Mouse (Mus musculus) bone marrow macrophage, adult 2 months (primary cell): ENCODE data around the gene Txk. TPM values are rescaled to one million over a fixed set of nuclear protein-coding genes. Genes with fewer than 3 reads are reported as not detected.

Experiments
- H3K27ac ChIP-seq: 2 replicates; pipeline ENCODE4 v1.5.1; 2012; ENCODE audit warnings: low read depth, low read length; ENCODE audit not compliant: insufficient read depth
- H3K4me1 ChIP-seq: 2 replicates; pipeline ENCODE4 v1.6.1; 2012; ENCODE audit warnings: low read length; ENCODE audit not compliant: control insufficient read depth, insufficient read depth
- H3K4me3 ChIP-seq: 2 replicates; pipeline ENCODE4 v1.5.1; 2012; ENCODE audit warnings: mild to moderate bottlenecking, low read length, moderate library complexity; ENCODE audit not compliant: insufficient read depth
- CTCF ChIP-seq: IDR thresholded peaks from 2 replicates; pipeline ENCODE4 v1.5.1; 2012; ENCODE audit warnings: low read depth, mild to moderate bottlenecking, low read length, moderate library complexity
- POLR2A ChIP-seq: IDR thresholded peaks from 2 replicates; pipeline ENCODE4 v1.6.1; 2012; ENCODE audit warnings: mild to moderate bottlenecking, low read depth, low read length, borderline replicate concordance
- polyA plus RNA-seq: library from polyadenylated mRNA; stranded (reverse); fragments of >200 nt; gene quantifications from 2 replicates; pipeline ENCODE4 v1.2.4, GENCODE M21; 2012; ENCODE audit not compliant: missing spikeins, insufficient read depth, insufficient read length

Txk gene
- polyA plus RNA-seq, 1 experiment: 0.25 TPM

DNA sequence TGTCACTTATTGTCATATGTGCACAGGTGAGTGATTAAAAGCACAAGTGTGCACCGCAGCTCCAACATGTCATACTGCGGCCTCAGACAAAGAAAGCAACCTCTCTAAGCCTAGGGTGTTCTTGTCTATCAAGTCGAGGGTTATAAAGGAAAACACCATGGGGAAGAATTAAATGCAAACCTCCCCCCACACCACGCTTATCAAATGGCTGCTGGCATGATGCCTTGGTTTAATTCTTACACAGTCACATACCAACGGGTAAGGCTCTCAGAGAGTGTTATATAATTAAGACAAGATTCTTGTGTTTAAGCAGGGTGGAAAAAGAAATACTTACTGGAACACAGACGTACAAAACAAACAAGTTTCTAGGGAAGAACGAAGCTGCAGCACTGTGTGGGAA, 16.8 kb downstream of the Txk start:
- H3K4me3 ChIP-seq: no peak overlapping the region
- no peak for TF ChIP-seq POLR2A
- peaks cover 8% of the 10 kb centered on the region for H3K4me1 ChIP-seq
- H3K27ac ChIP-seq: no peak overlapping the region

DNA sequence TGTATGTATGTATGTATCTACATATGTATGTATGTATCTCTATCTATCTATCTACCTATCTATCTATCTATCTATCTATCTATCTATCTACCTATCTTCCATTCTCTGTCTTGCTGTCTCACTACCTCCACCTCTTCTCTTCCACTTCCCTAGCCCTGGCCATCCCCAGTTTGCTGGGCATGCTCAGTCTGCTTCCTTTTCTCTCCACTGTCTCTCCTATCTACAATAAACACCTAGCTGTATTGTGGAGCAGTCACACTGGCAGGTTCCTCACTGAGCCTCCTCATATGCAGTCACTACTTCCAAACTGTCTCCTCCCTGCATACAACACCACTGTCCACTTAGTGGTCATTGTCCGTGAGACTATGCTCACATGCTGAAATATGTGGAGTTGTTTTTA, 19.7 kb downstream of the Txk start:
- TF ChIP-seq CTCF (no peak), POLR2A (no peak)
- H3K27ac ChIP-seq: no peak overlapping the region

DNA sequence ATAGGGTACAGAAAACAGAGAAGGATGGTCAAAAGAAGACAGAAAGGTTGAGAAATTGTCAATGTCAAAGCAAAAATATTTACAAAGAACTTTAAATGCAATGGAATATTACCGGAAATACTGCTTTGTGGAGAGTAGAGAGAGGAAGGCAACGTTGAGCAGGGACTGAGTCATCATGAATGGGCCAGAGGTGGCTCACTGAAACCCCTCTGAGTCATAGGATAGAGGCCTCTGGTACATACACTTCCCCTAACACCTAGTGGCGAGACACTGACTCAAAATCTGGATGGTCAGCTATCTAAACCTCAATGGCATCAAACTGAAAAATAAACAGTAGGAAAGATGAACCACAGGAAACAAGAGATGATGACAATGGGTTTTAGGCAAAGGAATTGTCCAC, 27.2 kb downstream of the Txk start:
- peak overlapping the region; percentile 73 for H3K27ac ChIP-seq
- H3K4me1 ChIP-seq: peaks cover 34% of the 10 kb centered on the region
- no peak overlapping the region for H3K4me3 ChIP-seq
- TF ChIP-seq CTCF (no peak), POLR2A (no peak)

More for the DNA sequence above, 19.7 kb downstream of the Txk start:
- Histone ChIP-seq H3K4me3 (no peak overlapping the region), H3K4me1 (peaks cover 8% of the 10 kb centered on the region)

DNA sequence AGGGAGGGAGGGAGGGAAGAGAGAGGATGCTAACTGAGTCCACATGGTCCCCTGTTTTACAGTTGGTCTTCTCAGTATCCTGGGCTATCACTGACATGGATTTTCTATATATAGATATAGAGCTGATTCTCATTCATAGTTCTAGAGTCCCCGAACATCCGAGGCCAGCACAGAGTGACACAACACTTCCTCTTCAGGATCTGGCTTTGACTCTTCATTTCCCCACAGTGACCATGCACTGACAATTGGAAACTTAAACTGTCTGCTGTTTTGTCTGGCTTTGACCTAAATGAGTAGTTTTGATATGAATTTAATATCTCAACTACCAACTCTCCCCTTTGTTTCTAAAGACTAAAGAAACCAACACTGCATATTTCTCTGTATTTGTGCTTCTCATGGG, 29.1 kb downstream of the Txk start:
- Histone ChIP-seq H3K4me1 (peaks cover 34% of the 10 kb centered on the region), H3K4me3 (no peak overlapping the region), H3K27ac (peak overlapping the region; percentile 38)
- TF ChIP-seq POLR2A (no peak), CTCF (no peak)

DNA sequence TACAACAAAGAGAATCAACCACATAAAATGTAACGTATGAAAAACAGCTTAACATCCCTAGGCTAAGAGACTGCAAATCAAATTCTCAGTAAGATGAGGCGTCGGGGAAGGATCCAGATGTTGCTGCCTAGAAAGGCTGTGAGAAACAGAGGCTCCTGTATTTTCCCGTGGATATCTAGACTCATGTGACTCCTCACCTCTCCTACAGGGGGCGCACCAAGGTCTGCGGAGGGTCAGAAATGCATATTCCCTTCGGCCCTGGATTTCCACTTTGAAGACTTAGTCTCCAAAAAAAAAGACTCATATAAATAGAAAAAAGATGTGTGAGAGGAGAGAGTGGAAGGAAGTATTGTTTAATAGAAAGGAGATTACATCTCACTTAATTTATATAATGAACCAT, 32.0 kb downstream of the Txk start:
- 0 out of 2 replicates have a peak, but pooled peaks have one; percentile 20 for TF ChIP-seq CTCF
- no peak for TF ChIP-seq POLR2A
- Histone ChIP-seq H3K4me1 (peaks cover 25% of the 10 kb centered on the region), H3K4me3 (no peak overlapping the region), H3K27ac (no peak overlapping the region)

DNA sequence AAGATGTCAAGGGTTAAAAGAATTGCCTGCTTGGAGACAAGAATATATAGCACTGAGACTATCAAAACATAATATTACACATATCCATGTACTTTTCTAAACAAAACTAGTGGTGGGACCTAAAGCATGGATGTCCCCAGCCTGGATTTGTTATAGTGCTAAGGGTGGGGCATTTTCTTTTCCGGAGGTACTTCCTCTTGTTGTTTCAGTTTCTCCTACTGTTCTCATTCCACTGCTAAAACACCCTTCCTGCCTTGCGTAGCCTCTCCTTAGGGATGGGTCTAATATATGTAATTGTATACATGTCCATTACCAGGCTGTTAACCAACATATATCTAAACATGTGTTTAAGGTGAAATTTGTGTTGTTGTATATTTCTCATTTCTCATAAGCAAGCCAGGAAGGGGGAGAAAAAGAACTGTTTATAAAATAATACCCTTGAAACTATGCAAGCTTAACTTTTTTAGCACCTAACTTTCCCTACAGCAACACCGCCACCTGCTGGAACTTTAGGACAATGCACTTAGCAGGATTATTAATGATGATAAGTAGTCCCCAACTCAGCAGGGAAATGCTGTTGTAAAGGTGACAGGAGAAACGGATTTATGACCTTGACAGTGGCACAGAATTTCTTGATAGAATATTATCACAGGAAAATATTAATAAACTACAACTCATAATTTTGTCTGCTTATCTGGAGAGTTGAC, 41.9 kb downstream of the Txk start:
- Histone ChIP-seq H3K4me1 (no peaks in the 10 kb centered on the region), H3K27ac (no peak overlapping the region), H3K4me3 (no peak overlapping the region)
- TF ChIP-seq CTCF: no peak
- TF ChIP-seq POLR2A: no peak

DNA sequence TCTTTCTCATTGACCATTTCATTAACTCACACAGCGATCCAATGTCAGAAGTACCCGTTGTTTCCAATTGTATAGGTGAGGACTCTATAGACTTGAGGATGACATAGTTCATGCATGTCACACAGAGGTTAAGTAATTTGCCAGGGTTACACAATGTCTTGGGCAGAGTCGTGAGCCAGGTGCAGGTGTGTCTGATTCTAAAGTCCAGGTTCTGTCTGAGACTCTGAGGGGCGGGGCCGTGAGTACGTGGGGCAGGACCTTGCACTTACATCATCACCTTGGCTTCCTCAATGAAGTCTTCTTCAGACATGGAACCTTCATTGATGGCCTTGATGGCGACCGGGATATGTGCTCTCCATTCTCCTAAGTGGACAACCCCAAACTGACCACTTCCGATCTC, 42.6 kb downstream of the Txk start:
- Histone ChIP-seq H3K4me1 (no peaks in the 10 kb centered on the region), H3K27ac (no peak overlapping the region), H3K4me3 (no peak overlapping the region)
- no peak for TF ChIP-seq POLR2A
- TF ChIP-seq CTCF: no peak

DNA sequence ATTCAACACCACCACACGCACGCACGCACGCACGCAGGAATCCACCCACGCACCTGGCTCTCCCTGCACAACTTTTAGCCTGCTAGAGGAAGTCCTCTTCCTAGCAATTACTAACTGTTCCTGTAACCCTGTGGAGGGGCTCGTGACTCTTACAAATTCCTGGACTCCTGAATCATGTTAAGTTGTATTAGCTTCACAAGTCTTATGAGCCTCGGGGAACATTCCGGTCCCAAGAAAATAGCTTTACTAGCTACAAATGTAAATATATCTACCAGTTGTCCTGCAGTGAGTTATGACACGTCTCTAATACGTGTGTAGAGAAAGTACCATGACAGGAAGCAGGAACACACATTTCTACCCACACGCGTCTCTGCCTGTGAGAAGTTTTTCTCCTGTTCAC, 43.1 kb downstream of the Txk start:
- H3K4me3 ChIP-seq: no peak overlapping the region
- H3K4me1 ChIP-seq: no peaks in the 10 kb centered on the region
- no peak for TF ChIP-seq POLR2A
- no peak for TF ChIP-seq CTCF
- no peak overlapping the region for H3K27ac ChIP-seq

DNA sequence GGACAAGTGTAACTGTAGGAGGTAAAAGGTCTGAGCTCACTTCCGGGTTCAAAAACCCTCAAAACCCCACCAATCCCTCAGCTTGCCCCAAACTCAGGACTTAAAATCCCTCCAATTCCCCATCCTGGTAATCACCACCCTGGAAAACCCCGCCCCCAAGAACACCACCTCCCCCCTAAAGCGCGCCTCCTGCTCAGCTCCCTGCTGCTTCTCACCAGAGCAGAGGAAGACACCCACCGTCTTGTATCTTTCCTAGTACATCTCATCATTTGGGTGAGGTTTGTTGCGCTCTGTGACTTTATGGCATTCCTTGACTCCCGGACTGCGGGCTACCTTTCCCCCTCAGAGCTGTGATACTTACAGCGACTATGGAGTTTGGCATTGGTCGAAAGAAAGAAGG, 45.9 kb downstream of the Txk start:
- Histone ChIP-seq H3K4me3 (no peak overlapping the region), H3K27ac (no peak overlapping the region), H3K4me1 (no peaks in the 10 kb centered on the region)
- TF ChIP-seq POLR2A (no peak), CTCF (no peak)

DNA sequence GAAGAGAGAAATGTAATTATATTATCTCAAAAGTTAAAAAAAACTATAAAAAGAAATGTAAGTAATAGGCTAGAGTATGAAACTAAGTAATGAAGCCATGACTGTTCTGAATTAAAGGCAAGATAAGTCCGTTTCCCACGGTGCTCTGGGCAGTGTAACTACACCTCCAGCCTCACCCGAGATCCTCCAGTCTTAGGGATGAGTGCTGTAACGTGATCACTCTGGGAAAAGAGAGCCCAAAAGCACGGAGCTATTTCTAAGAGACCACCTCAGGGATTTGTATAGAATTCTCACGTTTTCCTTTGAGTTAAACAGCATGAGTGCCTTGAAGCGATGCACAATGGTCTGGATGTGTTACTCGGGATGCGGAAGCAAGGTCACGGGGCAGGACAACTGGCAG, 46.5 kb downstream of the Txk start:
- Histone ChIP-seq H3K27ac (no peak overlapping the region), H3K4me1 (no peaks in the 10 kb centered on the region), H3K4me3 (no peak overlapping the region)
- no peak for TF ChIP-seq POLR2A
- no peak for TF ChIP-seq CTCF
